Mouse (Mus musculus): ENCODE measurements at regions not wholly inside any gene's neighbourhood (a gene's known extent, or its start where the extent isn't known, plus 50 kb on each side); places are given as distances from the start of the nearest gene placed in this dataset.

GRCm38 (mm10) chr2:172699654-172700053, 150.3 kb downstream of the Tfap2c start:
- peak; percentile 11 for DNase-seq (ENCODE audit: low read depth, low spot score)

GRCm38 (mm10) chr2:172710641-172711040, 161.2 kb downstream of the Tfap2c start:
- peak; percentile 54 for DNase-seq (ENCODE audit: low read depth, low spot score)

- DNase-seq (ENCODE audit: low read depth, low spot score): no peak
Measured at GRCm38 (mm10) chr2:172726701-172727100, 177.3 kb downstream of the Tfap2c start.

GRCm38 (mm10) chr2:172727576-172727975, 178.2 kb downstream of the Tfap2c start:
- no peak for DNase-seq (ENCODE audit: low read depth, low spot score)

GRCm38 (mm10) chr2:172728240-172728821, 178.9 kb downstream of the Tfap2c start:
- DNase-seq (ENCODE audit: low read depth, low spot score): peak; percentile 50

GRCm38 (mm10) chr2:172729151-172729550, 179.8 kb downstream of the Tfap2c start:
- DNase-seq (ENCODE audit: low read depth, low spot score): no peak

GRCm38 (mm10) chr2:172729741-172730140, 180.3 kb downstream of the Tfap2c start:
- DNase-seq (ENCODE audit: low read depth, low spot score): no peak

- DNase-seq (ENCODE audit: low read depth, low spot score): peak; percentile 37
Measured at GRCm38 (mm10) chr2:172731408-172731807, 182.0 kb downstream of the Tfap2c start.

GRCm38 (mm10) chr2:172732453-172733210, 183.2 kb downstream of the Tfap2c start:
- DNase-seq (ENCODE audit: low read depth, low spot score): no peak

- peak; percentile 86 for DNase-seq (ENCODE audit: low read depth, low spot score)
Measured at GRCm38 (mm10) chr2:172733403-172733995, 184.1 kb downstream of the Tfap2c start.

- DNase-seq (ENCODE audit: low read depth, low spot score): peak; percentile 66
Measured at GRCm38 (mm10) chr2:172735621-172736020, 186.2 kb downstream of the Tfap2c start.

GRCm38 (mm10) chr2:172739041-172739491, 189.7 kb downstream of the Tfap2c start:
- DNase-seq (ENCODE audit: low read depth, low spot score): peak; percentile 86

- no peak for DNase-seq (ENCODE audit: low read depth, low spot score)
Measured at GRCm38 (mm10) chr2:172739529-172739928, 190.1 kb downstream of the Tfap2c start.

- DNase-seq (ENCODE audit: low read depth, low spot score): no peak
Measured at GRCm38 (mm10) chr2:172751364-172751763, 188.8 kb downstream of the Bmp7 start.

- no peak for DNase-seq (ENCODE audit: low read depth, low spot score)
Measured at GRCm38 (mm10) chr2:172755686-172756471, 184.2 kb downstream of the Bmp7 start.

GRCm38 (mm10) chr2:172756472-172756860, 183.7 kb downstream of the Bmp7 start:
- no peak for DNase-seq (ENCODE audit: low read depth, low spot score)

- peak; percentile 82 for DNase-seq (ENCODE audit: low read depth, low spot score)
Measured at GRCm38 (mm10) chr2:172758497-172758896, 181.6 kb downstream of the Bmp7 start.

- peak; percentile 60 for DNase-seq (ENCODE audit: low read depth, low spot score)
Measured at GRCm38 (mm10) chr2:172765260-172765659, 174.9 kb downstream of the Bmp7 start.

GRCm38 (mm10) chr2:172766403-172766802, 173.7 kb downstream of the Bmp7 start:
- no peak for DNase-seq (ENCODE audit: low read depth, low spot score)

- DNase-seq (ENCODE audit: low read depth, low spot score): no peak
Measured at GRCm38 (mm10) chr2:172768756-172769155, 171.4 kb downstream of the Bmp7 start.

GRCm38 (mm10) chr2:172770061-172770460, 170.1 kb downstream of the Bmp7 start:
- DNase-seq (ENCODE audit: low read depth, low spot score): no peak

GRCm38 (mm10) chr2:172770606-172771005, 169.5 kb downstream of the Bmp7 start:
- no peak for DNase-seq (ENCODE audit: low read depth, low spot score)
